In genomic region chr2:165323928-165324327, GRCm38 (mm10) we compare ENCODE assay signal across 10 mouse cellular contexts. TPM values are rescaled to one million over a fixed set of nuclear protein-coding genes. Genes with fewer than 3 reads are reported as not detected.
DNase-seq lines count a peak whose midpoint lies in the region; ATAC-seq and TF ChIP-seq lines count a peak whose summit lies in the region.
"Had no signal": no experiment of that assay in that cellular context is flagged by ENCODE, and none has a peak within 500 bp of the region (broad histone marks: within the 10 kb centered on the region; RNA-seq: fewer than 3 reads in every experiment).

No protein-coding gene starts in this region.

- peak overlapping the region; percentile 72 for H3K27ac ChIP-seq in gastrocnemius, adult 2 months
- 0 out of 2 replicates have a peak overlapping the region, but pooled peaks have one; percentile 1 for H3K27ac ChIP-seq in brown adipose tissue, adult 24 weeks (replicated peaks; ENCODE audit: low read depth, low read length)
- H3K27ac ChIP-seq in hindbrain, embryonic 12.5 days: no peak overlapping the region
- peak overlapping the region; percentile 11; the same call in 1 of the 2 replicates for H3K27ac ChIP-seq in lung, embryonic 15.5 days

- no peak overlapping the region for H3K9ac ChIP-seq in hindbrain, embryonic 12.5 days
- no peak overlapping the region for H3K9ac ChIP-seq in lung, embryonic 15.5 days

- ATAC-seq in hindbrain, embryonic 12.5 days (ENCODE audit: low FRiP score): no peak
- ATAC-seq in lung, embryonic 15.5 days (ENCODE audit: borderline replicate concordance, extremely low read depth, low FRiP score, low TSS enrichment): no peak

- 39% methylated on average over 5 of the region's 5 CpGs for WGBS in hindbrain, embryonic 12.5 days
- 55% methylated on average over 5 of the region's 5 CpGs for WGBS in lung, embryonic 15.5 days

- peaks cover 54% of the 10 kb centered on the region for H3K4me1 ChIP-seq in brown adipose tissue, adult 24 weeks (ENCODE audit: control insufficient read depth, insufficient read depth, insufficient read length, low read length)
- peaks cover 61% of the 10 kb centered on the region for H3K4me1 ChIP-seq in hindbrain, embryonic 12.5 days
- peaks cover 77% of the 10 kb centered on the region for H3K4me1 ChIP-seq in lung, embryonic 15.5 days

- intact Hi-C loops in gastrocnemius, adult 2 months (cut with DNase I): no loop called here
- intact Hi-C loops in gastrocnemius, postnatal 14 days (cut with DNase I; ENCODE audit: low total_unique reads): no loop called here

- no peak for TF ChIP-seq CTCF in gastrocnemius, adult 2 months (IDR thresholded peaks at IDR 0.05)

- H3K27me3 ChIP-seq in hindbrain, embryonic 12.5 days: no peaks in the 10 kb centered on the region; the same call in 1 of the 2 replicates
- no peaks in the 10 kb centered on the region for H3K27me3 ChIP-seq in lung, embryonic 15.5 days

- H3K9me3 ChIP-seq in hindbrain, embryonic 12.5 days (replicated peaks): no peaks in the 10 kb centered on the region
- H3K9me3 ChIP-seq in lung, embryonic 15.5 days: no peaks in the 10 kb centered on the region

- DNase-seq in gastrocnemius, adult 2 months: no peak
- DNase-seq in gastrocnemius, postnatal 14 days: no peak
- no peak for DNase-seq in urinary bladder, postnatal 4 days (ENCODE audit: low spot score in 2 of 2)
- DNase-seq in left cerebral cortex, adult 8-10 months (ENCODE audit: low spot score in 2 of 2): no peak
- DNase-seq in spleen, postnatal 10 days (ENCODE audit: low spot score in 2 of 2): no peak

- H3K4me3 ChIP-seq in gastrocnemius, adult 2 months: peak overlapping the region; percentile 92; the same call in 1 of the 2 replicates
- no peak overlapping the region for H3K4me3 ChIP-seq in brown adipose tissue, adult 24 weeks (ENCODE audit: insufficient read depth, low read depth, low read length)
- H3K4me3 ChIP-seq in hindbrain, embryonic 12.5 days: no peak overlapping the region
- no peak overlapping the region for H3K4me3 ChIP-seq in lung, embryonic 15.5 days
- H3K4me3 ChIP-seq: erythroblast, embryonic 14.5 days had no signal

- no peaks in the 10 kb centered on the region for H3K36me3 ChIP-seq in hindbrain, embryonic 12.5 days
- no peaks in the 10 kb centered on the region for H3K36me3 ChIP-seq in lung, embryonic 15.5 days

- H3K4me2 ChIP-seq in hindbrain, embryonic 12.5 days (replicated peaks): peak overlapping the region; percentile 92; the same call in 1 of the 2 replicates
- peak overlapping the region; percentile 85 for H3K4me2 ChIP-seq in lung, embryonic 15.5 days

RNA-seq across cellular contexts. Expression of gene Elmo2, which starts 2.4 kb away (rescaled TPM):
- 10 to 100 TPM; 12.8 to 15.0 TPM for total RNA-seq in gastrocnemius, adult 2 months (2021)
- total RNA-seq in gastrocnemius, postnatal 14 days (2021): 10 to 100 TPM; 16.7 to 19.6 TPM
- 20.5 and 22.4 TPM in 2 replicates for polyA plus RNA-seq in brown adipose tissue, adult 24 weeks (2012; ENCODE audit: insufficient read depth, insufficient read length, missing spikeins)
- 88.8 TPM in 2 replicates for polyA plus RNA-seq in hindbrain, embryonic 12.5 days (2016; fragmentation: Nextera tagmentation; extraction: Ambion mirVana)
- polyA plus RNA-seq in lung, embryonic 15.5 days (2015; fragmentation: Nextera tagmentation; extraction: Ambion mirVana): 75.7 and 77.3 TPM in 2 replicates
- 100 to 1,000 TPM; 127 to 150 (median 134) TPM for total RNA-seq in left cerebral cortex, adult 8-10 months (2022)

RNA-seq across cellular contexts. Expression of gene Slc35c2, which starts 36.3 kb away (rescaled TPM):
- total RNA-seq in gastrocnemius, adult 2 months (2021): 10 to 100 TPM; 19.6 to 20.6 TPM
- total RNA-seq in gastrocnemius, postnatal 14 days (2021): 10 to 100 TPM; 16.4 to 16.8 TPM
- 12.3 and 12.6 TPM in 2 replicates for polyA plus RNA-seq in brown adipose tissue, adult 24 weeks (2012; ENCODE audit: insufficient read depth, insufficient read length, missing spikeins)
- 57.1 and 57.9 TPM in 2 replicates for polyA plus RNA-seq in hindbrain, embryonic 12.5 days (2016; fragmentation: Nextera tagmentation; extraction: Ambion mirVana)
- polyA plus RNA-seq in lung, embryonic 15.5 days (2015; fragmentation: Nextera tagmentation; extraction: Ambion mirVana): 48.0 and 48.7 TPM in 2 replicates
- total RNA-seq in left cerebral cortex, adult 8-10 months (2022): 10 to 100 TPM; 57.0 to 58.1 (median 57.6) TPM

RNA-seq across cellular contexts. Expression of gene Zfp663, which starts 44.6 kb away (rescaled TPM):
- total RNA-seq in gastrocnemius, adult 2 months (2021): not detected
- under 1 TPM in 1 of 2 experiments, not detected in 1; 0.08 TPM for total RNA-seq in gastrocnemius, postnatal 14 days (2021)
- polyA plus RNA-seq in brown adipose tissue, adult 24 weeks (2012; ENCODE audit: insufficient read depth, insufficient read length, missing spikeins): not detected in 2 replicates
- polyA plus RNA-seq in hindbrain, embryonic 12.5 days (2016; fragmentation: Nextera tagmentation; extraction: Ambion mirVana): 5.5 and 6.6 TPM in 2 replicates
- polyA plus RNA-seq in lung, embryonic 15.5 days (2015; fragmentation: Nextera tagmentation; extraction: Ambion mirVana): 1.1 and 2.2 TPM in 2 replicates
- under 1 TPM in 1 of 4 experiments, not detected in 3; 0.11 TPM for total RNA-seq in left cerebral cortex, adult 8-10 months (2022)
- total RNA-seq: megakaryocyte-erythroid progenitor cell, adult 5-6 weeks had no signal
- polyA plus RNA-seq: erythroblast, embryonic 14.5 days had no signal

Comparison
In these comparisons a context has a peak if more than half of its experiments do, and no peak if none do; other contexts are left out.
1. RNA of gene Elmo2, which starts 2.4 kb away (total RNA-seq): 127 to 150 TPM in left cerebral cortex, adult 8-10 months; 16.7 to 19.6 TPM in gastrocnemius, postnatal 14 days and 12.8 to 15.0 TPM in gastrocnemius, adult 2 months; every median in the first group is over 4 times any median in the second.